Mouse (Mus musculus) C2C12 (cell line): ENCODE measurements around the gene Gm37240.

Experiments used
- CTCF ChIP-seq: IDR thresholded peaks from one replicate; pipeline ENCODE4 v1.5.1; 2011; ENCODE audit not compliant: control insufficient read depth, insufficient read depth, insufficient read length
- FOSL1 ChIP-seq: IDR thresholded peaks from one replicate; pipeline ENCODE4 v1.8.0; 2011; ENCODE audit warnings: mild to moderate bottlenecking, low read length; ENCODE audit not compliant: poor library complexity, insufficient read depth, severe bottlenecking
- MAX ChIP-seq: IDR thresholded peaks from one replicate; pipeline ENCODE4 v1.6.1; 2011; ENCODE audit warnings: mild to moderate bottlenecking, control low read depth
- MYOG ChIP-seq: IDR thresholded peaks from one replicate; pipeline ENCODE4 v1.6.1; 2011; ENCODE audit not compliant: control insufficient read depth, insufficient read length; ENCODE audit errors: extremely low read depth

DNA sequence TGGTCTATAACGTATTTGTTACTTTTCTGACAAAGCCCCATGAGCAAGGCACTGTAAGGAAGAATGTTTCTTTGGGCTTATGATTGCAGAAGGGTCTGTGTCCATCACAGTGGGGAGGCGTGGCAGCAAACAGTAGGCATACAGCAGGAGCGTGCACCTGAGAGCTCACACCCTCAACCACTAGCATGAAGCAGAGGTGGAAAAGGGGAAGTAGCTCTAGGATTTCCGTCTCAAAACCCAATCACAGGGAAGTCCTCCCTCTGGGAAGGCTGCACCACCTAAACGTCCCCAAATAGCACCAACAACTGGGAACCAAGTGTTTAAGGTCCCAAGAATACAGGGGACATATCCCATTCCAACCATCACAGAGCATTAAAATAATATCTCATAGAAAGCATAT lies 26.3 kb downstream of the Gm37240 start:
- TF ChIP-seq CTCF: no peak
- no peak for TF ChIP-seq MAX
- no peak for TF ChIP-seq FOSL1
- TF ChIP-seq MYOG: no peak
